Mouse (Mus musculus) brain, embryonic 14.5 days (tissue): ENCODE measurements around the gene Il4i1.

Source experiments
- CTCF ChIP-seq: fragments of 200-500 bp; IDR thresholded peaks from 2 replicates; pipeline ENCODE4 v1.5.1; 2012; ENCODE audit warnings: inconsistent platforms, mild to moderate bottlenecking, moderate library complexity, borderline replicate concordance; ENCODE audit not compliant: insufficient read depth, insufficient read length; ENCODE audit errors: extremely low read depth
- POLR2A ChIP-seq: fragments of 200-500 bp; IDR thresholded peaks from 2 replicates; pipeline ENCODE4 v1.6.1; 2012; ENCODE audit warnings: mild to moderate bottlenecking, inconsistent platforms, borderline replicate concordance; ENCODE audit not compliant: poor library complexity, insufficient read depth, insufficient read length, severe bottlenecking; ENCODE audit errors: extremely low read depth

DNA sequence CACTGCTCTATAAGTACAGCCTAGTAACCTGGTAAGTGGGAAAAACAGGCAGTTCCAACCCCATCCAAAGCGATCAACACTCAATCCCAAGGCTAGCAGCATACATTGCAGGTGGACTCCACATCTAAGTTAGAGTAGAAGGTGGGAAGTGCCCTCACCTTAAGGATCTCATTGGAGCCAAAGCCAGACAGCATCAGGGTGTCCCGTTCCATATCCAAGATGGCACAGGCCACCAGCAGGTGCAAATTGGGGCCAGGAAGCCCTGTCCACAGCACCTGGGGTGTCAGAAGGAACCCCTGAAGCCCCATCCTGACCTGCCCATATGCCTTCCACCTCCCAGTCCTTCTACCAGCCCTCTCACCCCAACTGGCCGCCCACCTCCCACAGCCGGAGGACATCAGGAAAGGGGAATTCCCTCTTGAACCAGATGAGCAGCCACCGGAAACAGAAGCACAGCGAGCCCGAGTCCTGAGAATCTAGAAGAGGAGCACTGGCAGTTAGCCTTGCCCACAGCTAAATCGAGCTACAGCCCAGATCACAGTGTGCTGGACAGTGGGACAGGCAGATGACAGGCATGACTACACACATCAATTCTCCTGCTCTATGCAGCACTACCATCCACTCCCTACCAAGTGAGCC, 25.8 kb downstream of the Il4i1 start:
- TF ChIP-seq POLR2A: no peak
- no peak for TF ChIP-seq CTCF
